Mouse (Mus musculus) right cerebral cortex, postnatal 36 days (tissue): ENCODE measurements around the gene Fam102b.

Experiments used
- DNase-seq, 2 experiments: peaks; one replicate each; pipeline ENCODE4 v3.0.0; 2022; ENCODE audit warnings: low spot score in 2 of 2, mixed read lengths in 1 of 2

Fam102b gene

GRCm38 (mm10) chr3:108961226-108961625, 66.2 kb downstream of the Fam102b start:
- no peak for DNase-seq

- no peak for DNase-seq
Observed at GRCm38 (mm10) chr3:108959680-108960295, 67.6 kb downstream of the Fam102b start.

- no peak for DNase-seq
Observed at GRCm38 (mm10) chr3:108957976-108958375, 69.4 kb downstream of the Fam102b start.

- no peak for DNase-seq
Observed at GRCm38 (mm10) chr3:108940996-108941395, 86.4 kb downstream of the Fam102b start.

- no peak for DNase-seq
Observed at GRCm38 (mm10) chr3:108940001-108940633, 87.3 kb downstream of the Fam102b start, which contains the start of gene Gm9857. Gm9857 (minus strand) TSS chr3:108940445.

- DNase-seq: no peak
Observed at GRCm38 (mm10) chr3:108939573-108939972, 87.8 kb downstream of the Fam102b start, which contains the start of gene Henmt1. Henmt1 (plus strand) TSS chr3:108939873.

- no peak for DNase-seq
Observed at GRCm38 (mm10) chr3:108938691-108939090, 88.7 kb downstream of the Fam102b start.

GRCm38 (mm10) chr3:108933557-108933956, 93.8 kb downstream of the Fam102b start:
- no peak for DNase-seq

- no peak for DNase-seq
Observed at GRCm38 (mm10) chr3:108926308-108926707, 101.1 kb downstream of the Fam102b start.

- DNase-seq: no peak
Observed at GRCm38 (mm10) chr3:108925677-108926076, 101.7 kb downstream of the Fam102b start.

- DNase-seq: no peak
Observed at GRCm38 (mm10) chr3:108921822-108922221, 105.6 kb downstream of the Fam102b start.
